ENCODE assay signal across 29 mouse cellular contexts in the genomic region with DNA sequence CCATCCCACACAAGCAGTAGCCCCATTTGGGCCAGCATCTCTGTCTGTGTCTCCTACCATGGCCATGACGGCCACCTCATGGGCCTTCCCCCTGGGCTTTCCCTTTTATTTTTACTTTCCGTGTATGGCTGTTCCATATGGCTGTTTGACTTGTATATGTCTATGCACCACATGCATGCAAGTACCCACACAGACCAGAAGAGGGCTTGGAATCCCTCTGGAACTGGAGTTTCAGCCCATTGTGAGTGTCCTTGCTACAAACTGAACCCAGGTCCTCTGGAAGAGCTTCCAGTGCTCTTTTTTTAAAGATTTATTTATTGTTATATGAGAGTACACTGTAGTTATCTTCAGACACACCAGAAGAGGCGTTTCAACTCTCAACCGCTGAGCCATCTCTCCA. TPM values are rescaled to one million over a fixed set of nuclear protein-coding genes. Genes with fewer than 3 reads are reported as not detected.
DNase-seq lines count a peak whose midpoint lies in the region; ATAC-seq and TF ChIP-seq lines count a peak whose summit lies in the region.
"Had no signal": no experiment of that assay in that cellular context is flagged by ENCODE, and none has a peak within 500 bp of the region (broad histone marks: within the 10 kb centered on the region; RNA-seq: fewer than 3 reads in every experiment).

No protein-coding gene starts in this region.

- no peak for TF ChIP-seq EP300 in stomach, postnatal 0 days (optimal IDR thresholded peaks at IDR 0.05)

- DNase-seq in layer of hippocampus, adult 2 months (ENCODE audit: low spot score in 2 of 2), result no peak
- no peak for DNase-seq in layer of hippocampus, adult 11-12 months (ENCODE audit: low spot score)
- DNase-seq in midbrain, postnatal 0 days (ENCODE audit: low spot score), result no peak
- peak; percentile 75 for DNase-seq in ES-CJ7 (ENCODE audit: low read depth, low spot score)
- DNase-seq in stomach, postnatal 0 days (ENCODE audit: low spot score), result no peak
- no peak for DNase-seq in left cerebral cortex, adult 18-20 months (ENCODE audit: low spot score in 2 of 2)
- DNase-seq in kidney, postnatal 4 days, result no peak
- DNase-seq: adrenal gland, postnatal 10 days; cerebellum, adult 11 months; cerebellum, adult 9-10 months; cerebellum, postnatal 36 days; embryo, embryonic 11 days; gastrocnemius, adult 2 months; heart, adult 2 months; heart, postnatal 10 days; kidney, adult 9 months; kidney, postnatal 25 days; layer of hippocampus, postnatal 36 days; lung, postnatal 14 days had no signal

- 81% methylated on average over 4 of the region's 4 CpGs for WGBS in midbrain, postnatal 0 days
- 77% methylated on average over 4 of the region's 4 CpGs for WGBS in midbrain, embryonic 16.5 days
- 71% methylated on average over 4 of the region's 4 CpGs for WGBS in stomach, postnatal 0 days

- no peak overlapping the region for H3K4me3 ChIP-seq in layer of hippocampus, adult 2 months
- no peak overlapping the region for H3K4me3 ChIP-seq in midbrain, postnatal 0 days (ENCODE audit: low read depth, low read length)
- no peak overlapping the region for H3K4me3 ChIP-seq in midbrain, embryonic 16.5 days (ENCODE audit: low read depth, low read length)
- H3K4me3 ChIP-seq in stomach, postnatal 0 days (ENCODE audit: low read depth, low read length), result no peak overlapping the region
- H3K4me3 ChIP-seq: embryonic facial prominence, embryonic 12.5 days; gastrocnemius, adult 2 months; heart, adult 2 months; heart, embryonic 13.5 days; limb, embryonic 10.5 days; limb, embryonic 15.5 days; neural tube, embryonic 13.5 days had no signal

- H3K27me3 ChIP-seq in midbrain, postnatal 0 days (ENCODE audit: insufficient read depth, low read length), result no peaks in the 10 kb centered on the region
- no peaks in the 10 kb centered on the region for H3K27me3 ChIP-seq in midbrain, embryonic 16.5 days (ENCODE audit: control insufficient read depth, insufficient read depth, low read depth, low read length)
- H3K27me3 ChIP-seq in stomach, postnatal 0 days (ENCODE audit: control insufficient read depth, insufficient read depth, low read length), result no peaks in the 10 kb centered on the region
- H3K27me3 ChIP-seq: heart, embryonic 13.5 days; limb, embryonic 15.5 days; neural tube, embryonic 13.5 days had no signal

- TF ChIP-seq CTCF in layer of hippocampus, adult 2 months (conservative IDR thresholded peaks at IDR 0.05), result peak; percentile 36
- TF ChIP-seq CTCF in midbrain, postnatal 0 days (IDR thresholded peaks at IDR 0.05), result peak; percentile 19; the same call in 1 of the 2 replicates
- peak; percentile 36; the same call in 1 of the 2 replicates for TF ChIP-seq CTCF in stomach, postnatal 0 days (IDR thresholded peaks at IDR 0.05; ENCODE audit: low read depth)

- ATAC-seq in midbrain, postnatal 0 days (ENCODE audit: low FRiP score), result no peak
- no peak for ATAC-seq in midbrain, embryonic 16.5 days
- no peak for ATAC-seq in stomach, postnatal 0 days (ENCODE audit: low FRiP score, low TSS enrichment)
- ATAC-seq: forebrain, embryonic 14.5 days; hindbrain, embryonic 16.5 days; intestine, embryonic 16.5 days had no signal

- H3K9me3 ChIP-seq in midbrain, postnatal 0 days (ENCODE audit: low read length), result no peaks in the 10 kb centered on the region
- H3K9me3 ChIP-seq in midbrain, embryonic 16.5 days (replicated peaks; ENCODE audit: control insufficient read depth, low read length, poor library complexity, severe bottlenecking), result no peaks in the 10 kb centered on the region
- no peaks in the 10 kb centered on the region for H3K9me3 ChIP-seq in stomach, postnatal 0 days (ENCODE audit: control insufficient read depth, low read length)
- H3K9me3 ChIP-seq: embryonic facial prominence, embryonic 12.5 days; heart, embryonic 13.5 days; limb, embryonic 10.5 days; limb, embryonic 15.5 days; neural tube, embryonic 13.5 days had no signal

- H3K4me2 ChIP-seq in midbrain, postnatal 0 days (ENCODE audit: low read depth, low read length, poor library complexity, severe bottlenecking), result no peak overlapping the region
- no peak overlapping the region for H3K4me2 ChIP-seq in midbrain, embryonic 16.5 days (ENCODE audit: low read length)
- no peak overlapping the region for H3K4me2 ChIP-seq in stomach, postnatal 0 days (replicated peaks; ENCODE audit: low read depth)
- H3K4me2 ChIP-seq: embryonic facial prominence, embryonic 12.5 days; heart, embryonic 13.5 days; limb, embryonic 15.5 days; midbrain, embryonic 11.5 days; neural tube, embryonic 13.5 days had no signal

- H3K9ac ChIP-seq in midbrain, postnatal 0 days (replicated peaks; ENCODE audit: low read length, poor library complexity, severe bottlenecking), result no peak overlapping the region
- no peak overlapping the region for H3K9ac ChIP-seq in midbrain, embryonic 16.5 days (ENCODE audit: low read depth, low read length)
- no peak overlapping the region for H3K9ac ChIP-seq in stomach, postnatal 0 days (ENCODE audit: low read length)
- H3K9ac ChIP-seq: embryonic facial prominence, embryonic 12.5 days; heart, embryonic 13.5 days; limb, embryonic 15.5 days; neural tube, embryonic 13.5 days had no signal

- H3K4me1 ChIP-seq in midbrain, postnatal 0 days (ENCODE audit: insufficient read depth, low read length), result no peaks in the 10 kb centered on the region
- H3K4me1 ChIP-seq in midbrain, embryonic 16.5 days (ENCODE audit: control insufficient read depth, insufficient read depth, low read length), result no peaks in the 10 kb centered on the region
- H3K4me1 ChIP-seq in stomach, postnatal 0 days (replicated peaks; ENCODE audit: control insufficient read depth, insufficient read depth), result no peaks in the 10 kb centered on the region
- H3K4me1 ChIP-seq: embryonic facial prominence, embryonic 12.5 days; heart, embryonic 13.5 days; limb, embryonic 10.5 days; limb, embryonic 15.5 days; neural tube, embryonic 13.5 days had no signal

- H3K36me3 ChIP-seq in midbrain, postnatal 0 days (ENCODE audit: insufficient read depth, low read length), result peaks cover 2% of the 10 kb centered on the region; the same call in 1 of the 2 replicates
- 0 out of 2 replicates have a peak, but pooled peaks cover 3% of the 10 kb centered on the region for H3K36me3 ChIP-seq in midbrain, embryonic 16.5 days (ENCODE audit: control insufficient read depth, insufficient read depth, low read length)
- H3K36me3 ChIP-seq in stomach, postnatal 0 days (ENCODE audit: control insufficient read depth, insufficient read depth, low read length), result no peaks in the 10 kb centered on the region
- H3K36me3 ChIP-seq: embryonic facial prominence, embryonic 12.5 days had no signal

- H3K27ac ChIP-seq in layer of hippocampus, adult 2 months, result no peak overlapping the region
- no peak overlapping the region for H3K27ac ChIP-seq in midbrain, postnatal 0 days (ENCODE audit: low read depth, low read length)
- no peak overlapping the region for H3K27ac ChIP-seq in midbrain, embryonic 16.5 days (ENCODE audit: low read length)
- no peak overlapping the region for H3K27ac ChIP-seq in stomach, postnatal 0 days (replicated peaks)
- H3K27ac ChIP-seq: embryonic facial prominence, embryonic 12.5 days; gastrocnemius, adult 2 months; heart, adult 2 months; heart, embryonic 13.5 days; limb, embryonic 10.5 days; limb, embryonic 15.5 days; neural tube, embryonic 13.5 days had no signal

RNA-seq across cellular contexts. Expression of gene Tada3, which starts 16.2 kb away (rescaled TPM):
- total RNA-seq in layer of hippocampus, adult 2 months (2021), result 10 to 100 TPM; 50.5 to 53.5 TPM
- total RNA-seq in midbrain, postnatal 0 days (2014; rRNA removed), result 27.8 and 31.0 TPM in 2 replicates
- polyA plus RNA-seq in midbrain, postnatal 0 days (2015; fragmentation: Nextera tagmentation; extraction: Ambion mirVana), result 73.8 and 74.0 TPM in 2 replicates
- 75.5 and 82.2 TPM in 2 replicates for polyA plus RNA-seq in midbrain, embryonic 16.5 days (2015; fragmentation: Nextera tagmentation; extraction: Ambion mirVana)
- 21.3 and 23.8 TPM in 2 replicates for polyA plus RNA-seq in stomach, postnatal 0 days (2015; fragmentation: Nextera tagmentation; extraction: Ambion mirVana)
- 10 to 100 TPM; 46.8 to 53.7 TPM for total RNA-seq in left cerebral cortex, adult 18-20 months (2021)

RNA-seq across cellular contexts. Expression of gene Arpc4, which starts 16.4 kb away (rescaled TPM):
- 100 to 1,000 TPM; 308 to 330 TPM for total RNA-seq in layer of hippocampus, adult 2 months (2021)
- 190 and 200 TPM in 2 replicates for total RNA-seq in midbrain, postnatal 0 days (2014; rRNA removed)
- polyA plus RNA-seq in midbrain, postnatal 0 days (2015; fragmentation: Nextera tagmentation; extraction: Ambion mirVana), result 505 TPM in 2 replicates
- 442 and 475 TPM in 2 replicates for polyA plus RNA-seq in midbrain, embryonic 16.5 days (2015; fragmentation: Nextera tagmentation; extraction: Ambion mirVana)
- polyA plus RNA-seq in stomach, postnatal 0 days (2015; fragmentation: Nextera tagmentation; extraction: Ambion mirVana), result 314 and 317 TPM in 2 replicates
- 100 to 1,000 TPM; 256 to 267 TPM for total RNA-seq in left cerebral cortex, adult 18-20 months (2021)

RNA-seq across cellular contexts. Expression of gene Camk1, which starts 17.7 kb away (rescaled TPM):
- 10 to 100 TPM; 45.4 to 52.0 TPM for total RNA-seq in layer of hippocampus, adult 2 months (2021)
- total RNA-seq in midbrain, postnatal 0 days (2014; rRNA removed), result 102 and 119 TPM in 2 replicates
- polyA plus RNA-seq in midbrain, postnatal 0 days (2015; fragmentation: Nextera tagmentation; extraction: Ambion mirVana), result 132 and 142 TPM in 2 replicates
- polyA plus RNA-seq in midbrain, embryonic 16.5 days (2015; fragmentation: Nextera tagmentation; extraction: Ambion mirVana), result 121 and 132 TPM in 2 replicates
- polyA plus RNA-seq in stomach, postnatal 0 days (2015; fragmentation: Nextera tagmentation; extraction: Ambion mirVana), result 52.7 and 52.9 TPM in 2 replicates
- 100 to 1,000 TPM; 124 to 128 TPM for total RNA-seq in left cerebral cortex, adult 18-20 months (2021)

RNA-seq across cellular contexts. Expression of gene Ttll3, which starts 27.6 kb away (rescaled TPM):
- total RNA-seq in layer of hippocampus, adult 2 months (2021), result 10 to 100 TPM; 15.5 to 23.2 TPM
- total RNA-seq in midbrain, postnatal 0 days (2014; rRNA removed), result 10.0 and 20.0 TPM in 2 replicates
- 10.2 and 14.6 TPM in 2 replicates for polyA plus RNA-seq in midbrain, postnatal 0 days (2015; fragmentation: Nextera tagmentation; extraction: Ambion mirVana)
- polyA plus RNA-seq in midbrain, embryonic 16.5 days (2015; fragmentation: Nextera tagmentation; extraction: Ambion mirVana), result 13.2 and 15.8 TPM in 2 replicates
- polyA plus RNA-seq in stomach, postnatal 0 days (2015; fragmentation: Nextera tagmentation; extraction: Ambion mirVana), result 1.2 TPM in 2 replicates
- 10 to 100 TPM; 11.2 to 12.5 TPM for total RNA-seq in left cerebral cortex, adult 18-20 months (2021)

RNA-seq across cellular contexts. Expression of gene Ogg1, which starts 34.7 kb away (rescaled TPM):
- 10 to 100 TPM in 1 of 2 experiments, 1 to 10 TPM in 1; 9.1 to 10.6 TPM for total RNA-seq in layer of hippocampus, adult 2 months (2021)
- total RNA-seq in midbrain, postnatal 0 days (2014; rRNA removed), result 10.8 and 14.8 TPM in 2 replicates
- polyA plus RNA-seq in midbrain, postnatal 0 days (2015; fragmentation: Nextera tagmentation; extraction: Ambion mirVana), result 7.3 and 8.9 TPM in 2 replicates
- polyA plus RNA-seq in midbrain, embryonic 16.5 days (2015; fragmentation: Nextera tagmentation; extraction: Ambion mirVana), result 6.2 and 7.0 TPM in 2 replicates
- polyA plus RNA-seq in stomach, postnatal 0 days (2015; fragmentation: Nextera tagmentation; extraction: Ambion mirVana), result 6.8 and 7.8 TPM in 2 replicates
- total RNA-seq in left cerebral cortex, adult 18-20 months (2021), result 1 to 10 TPM; 7.4 to 7.9 TPM
